Mouse (Mus musculus) liver, embryonic 15.5 days (tissue): ENCODE data around the gene BC052040. TPM values are rescaled to one million over a fixed set of nuclear protein-coding genes. Genes with fewer than 3 reads are reported as not detected.

ENCODE experiments used
- ATAC-seq: fragments of 200-750 bp; cut with Nextera tagmentation; 2 replicates; pipeline ENCODE4 v1.8.0; 2017; ENCODE audit warnings: moderate number of reproducible peaks, mild to moderate bottlenecking, moderate library complexity; ENCODE audit not compliant: insufficient read depth
- H3K27ac ChIP-seq: fragments of 300-500 bp; sonication (generic); replicated peaks from 2 replicates; pipeline ENCODE4 v1.5.1; 2015; ENCODE audit warnings: mild to moderate bottlenecking, inconsistent platforms
- H3K27me3 ChIP-seq: fragments of 300-500 bp; sonication (generic); 2 replicates; pipeline ENCODE4 v1.6.1; 2015; ENCODE audit warnings: mild to moderate bottlenecking, inconsistent platforms
- H3K36me3 ChIP-seq: fragments of 300-500 bp; sonication (generic); replicated peaks from 2 replicates; pipeline ENCODE4 v1.6.1; 2015; ENCODE audit warnings: moderate library complexity, mild to moderate bottlenecking, inconsistent platforms
- H3K4me1 ChIP-seq: fragments of 300-500 bp; sonication (generic); replicated peaks from 2 replicates; pipeline ENCODE4 v1.6.1; 2015; ENCODE audit warnings: inconsistent platforms
- H3K4me2 ChIP-seq: fragments of 300-500 bp; sonication (generic); 2 replicates; pipeline ENCODE4 v1.6.1; 2015; ENCODE audit warnings: moderate library complexity, mild to moderate bottlenecking, inconsistent platforms
- H3K4me3 ChIP-seq: fragments of 300-500 bp; sonication (generic); replicated peaks from 2 replicates; pipeline ENCODE4 v1.5.1; 2015; ENCODE audit warnings: mild to moderate bottlenecking, inconsistent platforms
- H3K9ac ChIP-seq: fragments of 300-500 bp; sonication (generic); 2 replicates; pipeline ENCODE4 v1.6.1; 2015; ENCODE audit warnings: moderate library complexity, mild to moderate bottlenecking, inconsistent platforms
- H3K9me3 ChIP-seq: fragments of 300-500 bp; sonication (generic); replicated peaks from 2 replicates; pipeline ENCODE4 v1.6.1; 2016; ENCODE audit warnings: inconsistent platforms
- WGBS: fragments of 180-500 bp; shearing (Covaris S2); methylation state at CpG from one replicate; pipeline ENCODE4 v1.1.7; 2015; ENCODE audit warnings: mixed read lengths; ENCODE audit not compliant: insufficient replicate concordance; 5-methylcytosine and 5-hydroxymethylcytosine counted together
- polyA plus RNA-seq: library from polyadenylated mRNA; unstranded; fragments of >200 nt; fragmentation: Nextera tagmentation; extraction: Ambion mirVana; gene quantifications from 2 replicates; pipeline ENCODE4 v1.2.1, GENCODE M21; 2015

BC052040 gene
- polyA plus RNA-seq, 1 experiment from 2014 or later, result 7.9 TPM

DNA sequence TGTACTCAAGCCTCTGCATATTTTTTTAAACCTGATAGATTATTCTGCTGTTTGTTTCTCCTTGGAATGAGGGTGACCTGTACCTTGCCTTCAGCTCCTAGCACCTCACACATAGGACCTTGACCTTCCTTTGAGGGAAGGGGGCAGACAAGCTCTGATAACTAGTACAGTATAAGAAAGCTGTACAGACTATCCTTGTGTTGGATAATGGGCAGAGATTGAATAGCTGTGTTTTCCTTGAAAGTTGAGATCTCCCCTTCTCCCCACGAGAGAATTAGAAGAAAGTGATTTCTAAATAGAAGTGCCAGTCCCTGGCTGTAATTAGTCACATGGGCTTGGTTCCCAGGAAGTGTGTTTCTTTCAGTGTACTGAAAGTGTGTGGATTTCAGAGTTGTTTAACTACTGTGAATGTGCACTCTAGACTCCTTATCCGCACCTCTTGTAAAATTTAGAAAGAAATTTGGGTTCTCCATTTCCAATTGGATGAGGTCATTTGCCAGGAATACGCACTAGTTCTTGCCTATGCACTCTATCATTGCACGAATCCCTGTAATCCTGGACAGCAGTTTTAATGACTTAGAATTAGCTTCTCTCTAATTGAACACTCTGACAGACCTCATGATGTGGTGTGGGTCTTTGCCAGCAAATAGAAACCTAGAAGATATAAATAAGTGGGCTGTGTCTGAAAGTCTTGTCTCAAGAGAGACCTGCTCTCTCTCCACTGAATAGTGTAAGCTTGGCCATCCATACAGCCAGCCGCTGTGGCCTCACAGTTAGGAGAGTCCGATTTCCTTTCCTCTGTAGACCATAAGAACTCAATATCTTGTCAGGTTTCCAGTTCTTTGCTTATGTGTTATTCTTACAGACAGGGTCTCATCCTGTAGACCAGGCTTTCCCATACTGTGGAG, 79.0 kb downstream of the BC052040 start:
- H3K4me1 ChIP-seq, result no peaks in the 10 kb centered on the region
- H3K36me3 ChIP-seq, result no peaks in the 10 kb centered on the region
- H3K4me2 ChIP-seq, result no peak overlapping the region
- no peak overlapping the region for H3K9ac ChIP-seq
- no peak overlapping the region for H3K27ac ChIP-seq
- no peaks in the 10 kb centered on the region for H3K27me3 ChIP-seq
- 75% methylated on average over 6 of the region's 6 CpGs for WGBS
- H3K4me3 ChIP-seq, result no peak overlapping the region
- H3K9me3 ChIP-seq, result no peaks in the 10 kb centered on the region
- ATAC-seq, result no peak

- Histone ChIP-seq H3K4me1 (no peaks in the 10 kb centered on the region), H3K36me3 (no peaks in the 10 kb centered on the region), H3K4me3 (no peak overlapping the region), H3K27me3 (no peaks in the 10 kb centered on the region), H3K4me2 (no peak overlapping the region), H3K27ac (no peak overlapping the region), H3K9me3 (no peaks in the 10 kb centered on the region), H3K9ac (no peak overlapping the region)
- 72% methylated on average over 2 of the region's 2 CpGs for WGBS
- no peak for ATAC-seq
Measured at GRCm38 (mm10) chr2:115667516-115667915, 86.0 kb downstream of the BC052040 start.

GRCm38 (mm10) chr2:115673054-115673660, 91.6 kb downstream of the BC052040 start:
- no peak overlapping the region for H3K27ac ChIP-seq
- H3K36me3 ChIP-seq, result no peaks in the 10 kb centered on the region
- H3K9me3 ChIP-seq, result no peaks in the 10 kb centered on the region
- no peaks in the 10 kb centered on the region for H3K4me1 ChIP-seq
- ATAC-seq, result no peak
- WGBS, result 77% methylated on average over 7 of the region's 7 CpGs
- no peak overlapping the region for H3K9ac ChIP-seq
- H3K4me3 ChIP-seq, result no peak overlapping the region
- no peak overlapping the region for H3K4me2 ChIP-seq
- no peaks in the 10 kb centered on the region for H3K27me3 ChIP-seq

DNA sequence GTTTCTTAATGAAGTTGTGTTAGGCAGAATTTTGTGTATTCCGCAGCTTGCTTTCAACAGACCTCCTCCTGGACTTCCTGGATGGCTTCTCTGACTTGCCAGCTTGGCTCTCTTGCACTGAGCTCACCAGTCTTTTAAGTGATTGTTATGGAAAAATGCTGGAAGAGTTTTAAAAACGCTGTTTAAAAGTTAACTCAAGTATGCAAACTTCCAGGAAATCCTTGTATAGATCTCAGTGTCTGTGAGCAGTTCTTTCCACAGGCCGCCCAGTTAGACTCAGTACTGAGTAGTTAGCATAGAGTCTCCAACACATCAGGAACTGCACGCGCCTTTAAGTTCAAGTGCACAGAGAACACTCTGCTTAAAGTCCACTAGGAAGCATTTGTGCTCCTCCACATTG, 97.3 kb downstream of the BC052040 start:
- no peak overlapping the region for H3K27ac ChIP-seq
- no peak for ATAC-seq
- H3K27me3 ChIP-seq, result no peaks in the 10 kb centered on the region
- H3K4me3 ChIP-seq, result no peak overlapping the region
- H3K4me2 ChIP-seq, result no peak overlapping the region
- no peaks in the 10 kb centered on the region for H3K36me3 ChIP-seq
- no peaks in the 10 kb centered on the region for H3K9me3 ChIP-seq
- H3K9ac ChIP-seq, result no peak overlapping the region
- 73% methylated on average over 5 of the region's 5 CpGs for WGBS
- no peaks in the 10 kb centered on the region for H3K4me1 ChIP-seq

DNA sequence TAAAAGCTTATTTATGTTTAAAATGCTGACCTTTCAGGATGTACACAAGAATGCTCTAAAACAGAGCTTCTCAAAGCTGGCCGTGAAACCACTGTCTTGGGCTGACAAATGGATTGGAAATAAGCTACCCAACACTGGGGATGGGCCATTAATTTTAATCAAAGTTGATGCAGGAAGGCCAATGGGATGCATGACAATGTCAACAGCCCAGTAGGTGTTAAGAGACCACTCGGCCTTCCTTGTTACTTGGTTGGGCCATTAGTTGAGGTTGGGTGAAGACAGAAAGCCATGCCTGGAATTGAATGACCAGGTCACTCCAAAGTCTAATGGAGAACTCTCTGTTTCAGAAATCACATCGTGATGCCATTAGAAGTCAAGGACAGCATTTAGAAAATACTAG, 103.7 kb downstream of the BC052040 start:
- no peaks in the 10 kb centered on the region for H3K9me3 ChIP-seq
- 64% methylated on average over 3 of the region's 3 CpGs for WGBS

GRCm38 (mm10) chr2:115687612-115688011, 106.1 kb downstream of the BC052040 start:
- Histone ChIP-seq H3K9me3 (no peaks in the 10 kb centered on the region), H3K27me3 (no peaks in the 10 kb centered on the region), H3K36me3 (0 out of 2 replicates have a peak, but pooled peaks cover 4% of the 10 kb centered on the region), H3K4me1 (no peaks in the 10 kb centered on the region), H3K27ac (no peak overlapping the region), H3K9ac (no peak overlapping the region), H3K4me3 (no peak overlapping the region), H3K4me2 (no peak overlapping the region)
- 76% methylated on average over 4 of the region's 4 CpGs for WGBS
- ATAC-seq, result no peak

More for the DNA sequence above, 103.7 kb downstream of the BC052040 start:
- Histone ChIP-seq H3K27me3 (no peaks in the 10 kb centered on the region), H3K4me2 (no peak overlapping the region), H3K27ac (no peak overlapping the region), H3K36me3 (no peaks in the 10 kb centered on the region), H3K9ac (no peak overlapping the region), H3K4me1 (no peaks in the 10 kb centered on the region), H3K4me3 (no peak overlapping the region)
- no peak for ATAC-seq

- H3K9ac ChIP-seq, result no peak overlapping the region
- 78% methylated on average over 6 of the region's 6 CpGs for WGBS
- H3K27me3 ChIP-seq, result no peaks in the 10 kb centered on the region
- 0 out of 2 replicates have a peak, but pooled peaks cover 4% of the 10 kb centered on the region for H3K36me3 ChIP-seq
- no peak overlapping the region for H3K4me2 ChIP-seq
- no peaks in the 10 kb centered on the region for H3K4me1 ChIP-seq
- no peaks in the 10 kb centered on the region for H3K9me3 ChIP-seq
- ATAC-seq, result no peak
- H3K27ac ChIP-seq, result no peak overlapping the region
- no peak overlapping the region for H3K4me3 ChIP-seq
Measured at GRCm38 (mm10) chr2:115688282-115688681, 106.8 kb downstream of the BC052040 start.

GRCm38 (mm10) chr2:115693841-115694240, 112.3 kb downstream of the BC052040 start:
- Histone ChIP-seq H3K36me3 (0 out of 2 replicates have a peak, but pooled peaks cover 4% of the 10 kb centered on the region), H3K9ac (no peak overlapping the region), H3K4me3 (no peak overlapping the region), H3K4me1 (no peaks in the 10 kb centered on the region), H3K27me3 (no peaks in the 10 kb centered on the region), H3K27ac (no peak overlapping the region), H3K9me3 (no peaks in the 10 kb centered on the region), H3K4me2 (no peak overlapping the region)
- no peak for ATAC-seq
- 62% methylated on average over 3 of the region's 3 CpGs for WGBS

DNA sequence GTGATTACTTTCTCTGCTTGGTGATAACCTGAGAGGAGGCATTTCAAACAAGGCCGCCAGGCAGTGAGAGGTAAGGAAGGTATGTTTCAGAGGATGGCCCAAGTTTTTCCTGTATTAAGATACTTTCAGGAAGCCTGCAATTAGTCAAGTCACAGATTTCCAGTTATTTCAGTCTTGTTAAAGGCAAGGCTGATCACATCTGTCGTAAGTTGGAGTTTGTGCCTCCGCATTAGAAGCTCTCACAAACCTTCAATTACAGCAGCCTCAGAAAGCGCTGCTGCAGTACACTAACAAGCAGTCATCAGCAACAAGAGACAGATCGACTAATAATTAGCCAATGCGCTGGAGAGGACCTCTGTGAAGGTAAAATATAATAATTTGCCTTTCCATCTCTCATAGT, 112.9 kb downstream of the BC052040 start:
- 72% methylated on average over 6 of the region's 6 CpGs for WGBS
- Histone ChIP-seq H3K27ac (no peak overlapping the region), H3K9me3 (no peaks in the 10 kb centered on the region), H3K9ac (no peak overlapping the region), H3K4me2 (no peak overlapping the region), H3K4me1 (no peaks in the 10 kb centered on the region), H3K4me3 (no peak overlapping the region), H3K27me3 (no peaks in the 10 kb centered on the region), H3K36me3 (0 out of 2 replicates have a peak, but pooled peaks cover 4% of the 10 kb centered on the region)
- no peak for ATAC-seq

DNA sequence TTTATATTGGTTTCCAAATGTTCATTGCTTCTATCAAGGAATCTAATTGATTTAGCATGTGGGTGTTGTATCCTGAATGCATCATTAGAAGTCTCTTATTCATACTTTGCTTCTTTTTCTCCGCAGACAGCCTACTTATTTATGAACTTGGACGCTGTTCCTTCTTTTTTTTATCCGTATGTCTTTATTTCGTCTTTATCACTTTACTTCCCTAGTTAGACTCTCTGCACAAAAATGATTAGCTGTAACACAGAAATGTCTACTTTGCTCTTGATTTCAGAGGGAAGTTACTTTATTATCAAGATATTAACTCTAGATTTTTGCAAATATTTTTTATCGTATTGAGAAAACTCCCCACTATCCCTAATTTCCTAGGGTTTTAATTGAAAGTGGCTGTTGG, 117.5 kb downstream of the BC052040 start:
- H3K4me1 ChIP-seq, result no peaks in the 10 kb centered on the region
- H3K4me2 ChIP-seq, result no peak overlapping the region
- H3K36me3 ChIP-seq, result no peaks in the 10 kb centered on the region
- 71% methylated on average over 5 of the region's 5 CpGs for WGBS
- H3K9me3 ChIP-seq, result no peaks in the 10 kb centered on the region
- H3K27ac ChIP-seq, result no peak overlapping the region
- H3K9ac ChIP-seq, result no peak overlapping the region
- H3K4me3 ChIP-seq, result no peak overlapping the region
- no peaks in the 10 kb centered on the region for H3K27me3 ChIP-seq
- ATAC-seq, result no peak

GRCm38 (mm10) chr2:115702610-115703009, 121.1 kb downstream of the BC052040 start:
- no peak overlapping the region for H3K9ac ChIP-seq
- no peak overlapping the region for H3K27ac ChIP-seq
- H3K27me3 ChIP-seq, result no peaks in the 10 kb centered on the region
- H3K9me3 ChIP-seq, result no peaks in the 10 kb centered on the region
- no peak for ATAC-seq
- 85% methylated on average over 5 of the region's 5 CpGs for WGBS
- no peak overlapping the region for H3K4me3 ChIP-seq
- no peak overlapping the region for H3K4me2 ChIP-seq
- H3K4me1 ChIP-seq, result no peaks in the 10 kb centered on the region
- H3K36me3 ChIP-seq, result no peaks in the 10 kb centered on the region
